Mouse (Mus musculus): Measurements from ENCODE around the gene Olfr235.
"Not testable (repeated sequence)": the region's sequence is repeated elsewhere in the genome, so short reads cannot be mapped to it uniquely, and the experiment has no call there.

The Olfr235 gene

DNA sequence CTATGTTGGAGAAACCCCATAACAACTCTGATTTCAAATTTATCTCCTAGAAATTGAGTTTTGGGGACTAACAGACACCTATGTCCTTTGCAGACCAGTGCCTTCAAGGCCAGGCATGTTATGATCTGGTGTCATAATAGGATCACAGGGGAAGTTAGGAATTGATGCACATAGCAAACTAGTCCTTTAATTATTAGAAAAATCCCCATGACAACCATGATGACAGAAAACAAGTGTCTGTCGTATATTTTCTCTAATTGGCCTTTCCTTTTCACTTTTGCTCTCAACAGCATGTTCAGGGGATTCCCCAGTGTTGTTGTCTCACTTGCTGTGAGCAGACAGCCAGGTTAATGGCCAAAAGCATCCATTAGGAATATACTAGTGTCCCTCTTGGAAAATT, at the start of gene Olfr235:
Olfr235 (plus strand) TSS at position 301 of the 400 bp plus-strand sequence.
- no peak for DNase-seq

DNA sequence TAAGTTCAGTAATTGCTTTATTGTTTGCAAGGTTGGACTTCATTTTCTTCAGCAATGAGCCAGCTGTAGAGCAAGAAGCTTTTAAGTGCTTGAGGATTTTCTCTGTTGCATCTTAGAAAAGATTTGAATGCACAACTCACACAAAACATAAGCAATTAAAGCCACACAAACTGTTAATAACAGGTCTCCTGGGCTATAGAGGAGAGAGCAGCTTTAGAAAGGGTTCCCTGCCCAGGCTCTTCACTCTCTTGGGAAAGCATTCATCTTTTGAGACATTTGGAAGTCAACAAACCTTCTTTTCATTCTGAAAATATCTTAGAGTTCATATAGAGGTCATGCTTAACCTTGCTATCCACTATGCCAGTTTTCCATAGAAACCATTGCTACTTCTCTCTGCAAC, 28.3 kb upstream of the Olfr235 start, which contains the start of gene Olfr1432:
Olfr1432 (minus strand) TSS at position 101 of the 400 bp plus-strand sequence.
- not testable (repeated sequence) for DNase-seq

DNA sequence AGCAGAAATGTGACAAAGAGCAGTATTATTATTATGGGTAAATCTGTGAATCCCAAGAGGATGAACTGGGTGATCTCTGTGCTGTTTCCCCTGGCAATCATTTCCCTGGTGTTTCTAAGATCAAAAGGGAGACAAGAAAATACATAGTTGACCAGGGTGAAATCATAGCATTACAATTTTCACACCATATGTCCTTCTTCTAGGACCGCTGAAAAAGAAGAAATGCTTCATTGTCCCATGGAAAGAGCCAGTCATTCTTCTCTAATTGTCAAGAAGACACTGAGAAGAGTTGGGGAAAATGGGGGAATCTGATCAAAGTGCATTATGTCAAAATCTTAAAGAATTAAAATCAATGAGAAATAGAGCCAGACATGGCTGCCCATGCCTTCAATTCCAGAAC, 19.3 kb upstream of the Olfr235 start, which contains the start of gene Olfr262:
Olfr262 (minus strand) TSS at position 101 of the 400 bp plus-strand sequence.
- DNase-seq: no peak

DNA sequence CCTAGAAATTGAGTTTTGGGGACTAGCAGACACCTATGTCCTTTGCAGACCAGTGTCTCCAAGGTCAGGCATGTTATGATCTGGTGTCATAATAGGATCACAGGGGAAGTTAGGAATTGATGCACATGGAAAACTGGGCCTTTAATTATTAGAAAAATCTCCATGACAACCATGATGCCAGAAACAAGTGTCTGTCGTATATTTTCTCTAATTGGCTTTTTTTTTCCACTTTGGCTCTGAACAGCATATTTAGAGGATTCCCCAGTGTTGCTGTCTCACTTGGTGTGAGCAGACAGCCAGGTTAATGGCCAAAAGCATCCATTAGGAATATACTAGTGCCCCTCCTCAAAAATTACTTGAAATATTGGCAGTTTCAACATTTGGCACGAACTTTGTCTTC, 18.7 kb downstream of the Olfr235 start, which contains the start of gene Olfr1434:
Olfr1434 (plus strand) TSS at position 301 of the 400 bp plus-strand sequence.
- DNase-seq: no peak

DNA sequence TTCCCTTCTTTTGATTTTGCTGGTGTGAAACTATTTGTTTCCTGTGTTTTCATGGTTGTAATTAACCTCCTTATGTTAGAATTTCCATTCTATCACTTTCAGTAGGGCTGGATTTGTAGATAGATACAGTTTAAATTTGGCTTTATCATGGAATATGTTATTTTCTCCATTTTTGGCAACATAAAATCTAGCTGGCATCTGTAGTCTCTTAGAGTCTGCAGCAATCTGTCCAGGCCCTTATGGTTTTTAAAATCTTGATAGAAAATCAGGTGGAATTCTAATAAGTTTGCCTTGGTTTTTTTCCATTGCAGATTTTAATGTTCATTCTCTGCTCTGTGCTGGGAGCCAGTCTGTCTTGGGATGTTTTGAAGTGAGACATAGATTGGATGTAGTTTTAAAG, 32.1 kb downstream of the Olfr235 start:
- DNase-seq: no peak

DNA sequence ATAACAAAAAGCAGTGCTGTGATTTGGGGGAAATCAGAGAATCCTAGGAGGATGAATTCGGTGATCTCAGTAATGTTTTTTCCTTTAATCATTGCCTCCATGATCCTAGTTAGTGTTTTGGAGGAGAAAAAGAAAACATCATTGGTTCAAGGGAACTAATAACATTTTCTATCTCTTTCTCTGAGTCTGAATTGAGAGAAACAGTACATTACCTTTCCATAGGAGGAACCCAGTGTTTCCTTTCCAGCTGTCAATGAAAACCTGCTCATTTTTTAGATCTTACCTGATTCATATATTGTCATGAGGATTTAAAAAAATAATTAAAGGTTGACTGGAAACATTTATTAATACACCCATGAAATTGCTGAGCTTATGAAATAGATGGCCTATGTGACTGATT, 38.2 kb downstream of the Olfr235 start, which contains the start of gene Olfr1436:
Olfr1436 (minus strand) TSS at position 101 of the 400 bp plus-strand sequence.
- not testable (repeated sequence) for DNase-seq
